Mouse (Mus musculus) layer of hippocampus, adult 6 months (tissue): ENCODE measurements around the gene Sh3bp5l. TPM values are rescaled to one million over a fixed set of nuclear protein-coding genes. Genes with fewer than 3 reads are reported as not detected.

Experiments
- long read RNA-seq, 2 experiments: library from polyadenylated mRNA; unstranded; transcript quantifications; one replicate each; pipeline ENCODE4 v2.0.0; 2019 to 2020
- polyA plus RNA-seq: library from polyadenylated mRNA; unstranded; fragments of <200 nt; fragmentation: Nextera tagmentation; gene quantifications from 2 replicates; pipeline ENCODE4 v1.2.3, GENCODE M21; 2021

The Sh3bp5l gene
- 15.5 and 17.7 TPM in 2 replicates for polyA plus RNA-seq
- long read RNA-seq, experiment 1, transcript Sh3bp5l-202 (7 exons, 3,016 nt), result minor isoform, 13 of 54 reads
- long read RNA-seq, experiment 1, transcript Sh3bp5l-201 (7 exons, 2,977 nt), result major isoform, 27 of 54 reads
- long read RNA-seq, experiment 1, partial matches to known transcripts, result 9 of 54 reads
- long read RNA-seq, experiment 1, other reads (novel, unspliced or antisense), result 5 of 54 reads
- long read RNA-seq, experiment 2, transcript Sh3bp5l-202 (7 exons, 3,016 nt), result minor isoform, 62 of 326 reads
- long read RNA-seq, experiment 2, transcript Sh3bp5l-201 (7 exons, 2,977 nt), result major isoform, 217 of 326 reads
- long read RNA-seq, experiment 2, partial matches to known transcripts, result 13 of 326 reads
- long read RNA-seq, experiment 2, other reads (novel, unspliced or antisense), result 34 of 326 reads

GRCm38 (mm10) chr11:58330276-58331148 lies at the start of gene Sh3bp5l, which contains the start of gene Zfp672:
Gene Sh3bp5l (plus strand): TSS chr11:58330724.
Gene Zfp672 (minus strand): TSS chr11:58330339.

DNA sequence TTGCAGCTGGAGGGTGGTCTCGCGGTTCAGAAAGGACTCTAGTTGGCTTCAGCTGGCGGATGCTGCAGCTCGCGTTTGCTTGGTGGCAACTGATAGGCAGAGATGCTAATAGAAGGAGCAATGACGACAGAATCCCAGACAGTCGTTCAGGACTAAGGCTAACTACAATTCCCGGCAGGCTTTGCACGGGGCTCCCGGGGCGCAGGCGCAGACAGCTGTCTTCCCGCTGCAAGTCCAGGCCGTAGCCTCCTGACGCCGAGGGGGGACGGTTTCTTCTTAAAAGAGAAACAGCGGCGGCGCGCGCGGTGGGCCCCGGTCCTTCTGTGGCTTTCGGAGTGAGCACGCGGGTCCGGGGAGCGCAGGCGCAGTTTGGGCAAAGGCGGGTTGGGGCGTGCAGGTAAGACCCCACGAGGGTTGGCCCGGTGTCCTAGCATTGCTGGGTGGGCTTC lies 23.6 kb upstream of the Sh3bp5l start, which contains the start of gene Zfp692:
Gene Zfp692 (plus strand): TSS at position 210 of the 449 bp plus-strand sequence.

DNA sequence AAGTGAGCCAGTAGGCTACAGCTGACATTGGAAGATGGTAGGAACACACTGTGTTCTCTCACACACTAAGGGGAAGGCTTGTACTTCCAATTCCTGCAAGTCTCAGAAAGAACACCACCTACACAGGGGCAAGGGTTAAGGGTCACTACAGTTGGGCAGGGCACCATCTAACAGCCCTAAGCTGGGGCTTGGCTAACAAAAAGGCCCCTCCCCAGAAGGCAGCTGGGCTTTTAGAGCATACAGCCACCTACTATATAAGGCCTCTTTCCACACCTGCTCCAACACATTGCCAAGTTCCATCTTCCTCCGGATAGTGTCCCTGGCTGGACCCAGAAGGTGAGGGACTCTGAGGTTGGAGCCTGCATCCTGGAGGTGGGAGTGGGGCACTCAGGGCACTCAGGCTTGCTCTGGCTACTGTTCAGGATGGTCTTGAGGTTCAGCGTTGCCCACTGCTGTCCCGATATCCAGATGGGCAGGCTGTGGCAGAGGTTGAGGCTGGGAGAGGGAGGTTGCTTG lies 48.3 kb downstream of the Sh3bp5l start, which contains the start of gene Lypd8:
Gene Lypd8 (plus strand): TSS at position 281 of the 516 bp plus-strand sequence.

Other genes starting within 250 kb of the Sh3bp5l start
- gene Gm12248, start 237.6 kb upstream of the Sh3bp5l start, polyA plus RNA-seq, result not detected in 2 replicates
- gene Cnot8, start 226.6 kb upstream of the Sh3bp5l start, polyA plus RNA-seq, result 59.2 and 66.7 TPM in 2 replicates
- 3.5 and 3.7 TPM in 2 replicates for gene Gemin5, start 162.2 kb upstream of the Sh3bp5l start, polyA plus RNA-seq
- 97.5 and 107 TPM in 2 replicates for gene Mrpl22, start 159.1 kb upstream of the Sh3bp5l start, polyA plus RNA-seq
- gene Igtp, start 131.2 kb upstream of the Sh3bp5l start, polyA plus RNA-seq, result 4.5 and 6.0 TPM in 2 replicates
- 1.7 and 1.8 TPM in 2 replicates for gene Irgm2, start 131.1 kb upstream of the Sh3bp5l start, polyA plus RNA-seq
- not detected in 2 replicates for gene 4930438A08Rik, start 55.9 kb upstream of the Sh3bp5l start, polyA plus RNA-seq
- 4.4 and 6.1 TPM in 2 replicates for gene Zfp692, start 23.7 kb upstream of the Sh3bp5l start, polyA plus RNA-seq
- gene Zfp672, start 385 bp upstream of the Sh3bp5l start, polyA plus RNA-seq, result 30.0 and 30.5 TPM in 2 replicates
- 0.18 TPM in 1 of 2 replicates, not detected in the other for gene Lypd8, start 48.3 kb downstream of the Sh3bp5l start, polyA plus RNA-seq
- gene 1810065E05Rik, start 90.4 kb downstream of the Sh3bp5l start, polyA plus RNA-seq, result not detected in 2 replicates
- not detected in 2 replicates for gene Gm12253, start 101.8 kb downstream of the Sh3bp5l start, polyA plus RNA-seq
- gene Lypd9, start 122.2 kb downstream of the Sh3bp5l start, polyA plus RNA-seq, result not detected in 2 replicates
- not detected in 2 replicates for gene Olfr30, start 131.5 kb downstream of the Sh3bp5l start, polyA plus RNA-seq
- gene Olfr332, start 161.8 kb downstream of the Sh3bp5l start, polyA plus RNA-seq, result not detected in 2 replicates
- not detected in 2 replicates for gene Olfr331, start 171.8 kb downstream of the Sh3bp5l start, polyA plus RNA-seq
- gene Olfr330, start 204.1 kb downstream of the Sh3bp5l start, polyA plus RNA-seq, result not detected in 2 replicates
- gene Olfr329-ps, start 215.7 kb downstream of the Sh3bp5l start, polyA plus RNA-seq, result not detected in 2 replicates
- not detected in 2 replicates for gene Olfr328, start 224.9 kb downstream of the Sh3bp5l start, polyA plus RNA-seq
- gene Olfr224, start 239.8 kb downstream of the Sh3bp5l start, polyA plus RNA-seq, result not detected in 2 replicates
- not detected in 2 replicates for gene Olfr325, start 247.0 kb downstream of the Sh3bp5l start, polyA plus RNA-seq